Mouse (Mus musculus) MEL (cell line): ENCODE measurements around the gene Loxl1. TPM values are rescaled to one million over a fixed set of nuclear protein-coding genes. Genes with fewer than 3 reads are reported as not detected.
A peak's percentile ranks its signal among the peaks of the same experiment; 100 is the strongest.

Experiments used
- DNase-seq: peaks from one replicate; pipeline ENCODE4 v3.0.0; 2011; ENCODE audit warnings: low read depth, low spot score
- H3K27ac ChIP-seq: 2 replicates; pipeline ENCODE4 v1.5.1; 2012; ENCODE audit warnings: low read depth, mild to moderate bottlenecking, control low read depth, low read length, moderate library complexity; ENCODE audit not compliant: control insufficient read depth
- H3K27me3 ChIP-seq, 2 experiments: fragments of 150-350 bp in 1 of 2; sonication (generic) in 1 of 2; 2 replicates each; pipeline ENCODE4 v1.6.1; 2012; ENCODE audit warnings: low read length in 2 of 2, mild to moderate bottlenecking in 2 of 2, improper control_type of control experiment in 1 of 2, moderate library complexity in 1 of 2; ENCODE audit not compliant: insufficient read depth in 2 of 2, control insufficient read depth in 1 of 2
- H3K36me3 ChIP-seq, 2 experiments: 2 replicates each; pipeline ENCODE4 v1.6.1; 2012 to 2014; ENCODE audit warnings: low read length in 2 of 2, improper control_type of control experiment in 1 of 2, inconsistent platforms in 1 of 2, mild to moderate bottlenecking in 1 of 2; ENCODE audit not compliant: insufficient read depth in 2 of 2, control insufficient read depth in 1 of 2
- H3K4me1 ChIP-seq, 2 experiments: fragments of 150-350 bp in 1 of 2; sonication (generic) in 1 of 2; 2 replicates each; pipeline ENCODE4 v1.6.1; 2012; ENCODE audit warnings: low read length in 2 of 2, improper control_type of control experiment in 1 of 2, mild to moderate bottlenecking in 1 of 2; ENCODE audit not compliant: insufficient read depth in 2 of 2, control insufficient read depth in 1 of 2
- H3K4me3 ChIP-seq, 2 experiments: fragments of 150-350 bp in 1 of 2; sonication (generic) in 1 of 2; 2 replicates each; pipeline ENCODE4 v1.5.1; 2012; ENCODE audit warnings: low read depth in 2 of 2, low read length in 2 of 2, mild to moderate bottlenecking in 2 of 2, moderate library complexity in 2 of 2, control low read depth in 1 of 2, improper control_type of control experiment in 1 of 2; ENCODE audit not compliant: control insufficient read depth in 1 of 2, insufficient read depth in 1 of 2
- H3K79me2 ChIP-seq: 2 replicates; pipeline ENCODE4 v1.6.1; 2012; ENCODE audit warnings: mild to moderate bottlenecking, low read length, moderate library complexity; ENCODE audit not compliant: control insufficient read depth, poor library complexity, insufficient read depth
- H3K9ac ChIP-seq: 2 replicates; pipeline ENCODE4 v1.6.1; 2012; ENCODE audit warnings: low read depth, mild to moderate bottlenecking, control low read depth, low read length, moderate library complexity; ENCODE audit not compliant: control insufficient read depth, poor library complexity, severe bottlenecking
- H3K9me3 ChIP-seq: fragments of 150-350 bp; sonication (generic); replicated peaks from 2 replicates; pipeline ENCODE4 v1.6.1; 2012; ENCODE audit warnings: mild to moderate bottlenecking, low read length, improper control_type of control experiment, moderate library complexity; ENCODE audit not compliant: insufficient read depth
- BHLHE40 ChIP-seq: IDR thresholded peaks from 2 replicates; pipeline ENCODE4 v1.6.1; 2012; ENCODE audit warnings: low read depth, mild to moderate bottlenecking, inconsistent platforms, low read length, improper control_type of control experiment, borderline replicate concordance
- CHD2 ChIP-seq: IDR thresholded peaks from 2 replicates; pipeline ENCODE4 v1.6.1; 2011; ENCODE audit warnings: low read length, improper control_type of control experiment
- CTCF ChIP-seq, 3 experiments: IDR thresholded peaks in 2 of 3; conservative IDR thresholded peaks in 1 of 3; 2 replicates each; pipeline ENCODE4 v1.5.1; 2011 to 2012; ENCODE audit warnings: low read length in 3 of 3, low read depth in 2 of 3, mild to moderate bottlenecking in 2 of 3, improper control_type of control experiment in 1 of 3, inconsistent platforms in 1 of 3, mixed read lengths in 1 of 3, moderate library complexity in 1 of 3; ENCODE audit not compliant: control insufficient read depth in 1 of 3, insufficient read depth in 1 of 3, poor library complexity in 1 of 3, severe bottlenecking in 1 of 3
- EP300 ChIP-seq, 2 experiments: IDR thresholded peaks; 2 replicates each; pipeline ENCODE4 v1.6.1; 2011; ENCODE audit warnings: improper control_type of control experiment in 2 of 2, low read length in 2 of 2, low read depth in 1 of 2, mild to moderate bottlenecking in 1 of 2
- ETS1 ChIP-seq: IDR thresholded peaks from 2 replicates; pipeline ENCODE4 v1.6.1; 2012; ENCODE audit warnings: low read depth, mild to moderate bottlenecking, inconsistent platforms, low read length, improper control_type of control experiment, moderate library complexity
- GABPA ChIP-seq: IDR thresholded peaks from 2 replicates; pipeline ENCODE4 v1.6.1; 2012; ENCODE audit warnings: low read depth, mild to moderate bottlenecking, inconsistent platforms, low read length, improper control_type of control experiment, moderate library complexity
- HCFC1 ChIP-seq: IDR thresholded peaks from 2 replicates; pipeline ENCODE4 v1.6.1; 2012; ENCODE audit warnings: low read depth, mild to moderate bottlenecking, inconsistent platforms, low read length, improper control_type of control experiment, moderate library complexity
- JUND ChIP-seq: IDR thresholded peaks from 2 replicates; pipeline ENCODE4 v1.6.1; 2011; ENCODE audit warnings: low read depth, mild to moderate bottlenecking, improper control_type of control experiment, low read length
- KAT2A ChIP-seq: conservative IDR thresholded peaks from 2 replicates; pipeline ENCODE4 v1.6.1; 2012; ENCODE audit warnings: low read depth, low read length, improper control_type of control experiment, inconsistent platforms
- MAFK ChIP-seq: IDR thresholded peaks from 2 replicates; pipeline ENCODE4 v1.6.1; 2011; ENCODE audit warnings: low read depth, mild to moderate bottlenecking, low read length, improper control_type of control experiment, borderline replicate concordance
- MAX ChIP-seq: IDR thresholded peaks from 2 replicates; pipeline ENCODE4 v1.6.1; 2011; ENCODE audit warnings: low read length, improper control_type of control experiment
- NELFE ChIP-seq: IDR thresholded peaks from 2 replicates; pipeline ENCODE4 v1.6.1; 2011; ENCODE audit warnings: low read depth, low read length, improper control_type of control experiment
- NRF1 ChIP-seq: IDR thresholded peaks from 2 replicates; pipeline ENCODE4 v1.6.1; 2014; ENCODE audit warnings: low read depth, mild to moderate bottlenecking, inconsistent platforms, low read length, improper control_type of control experiment, moderate library complexity; ENCODE audit not compliant: poor library complexity, insufficient read depth, severe bottlenecking
- POLR2AphosphoS5 ChIP-seq: IDR thresholded peaks from 2 replicates; pipeline ENCODE4 v1.6.1; 2012; ENCODE audit warnings: low read depth, borderline replicate concordance, mild to moderate bottlenecking, inconsistent platforms, low read length, moderate library complexity, mixed read lengths
- RCOR1 ChIP-seq: IDR thresholded peaks from 2 replicates; pipeline ENCODE4 v1.6.1; 2012; ENCODE audit warnings: low read depth, mild to moderate bottlenecking, inconsistent platforms, low read length, improper control_type of control experiment
- SIN3A ChIP-seq: IDR thresholded peaks from 2 replicates; pipeline ENCODE4 v1.6.1; 2012; ENCODE audit warnings: low read length, improper control_type of control experiment, inconsistent platforms
- SMC3 ChIP-seq: IDR thresholded peaks from 2 replicates; pipeline ENCODE4 v1.6.1; 2011; ENCODE audit warnings: low read depth, low read length, improper control_type of control experiment
- TAL1 ChIP-seq: IDR thresholded peaks from 2 replicates; pipeline ENCODE4 v1.6.1; 2012; ENCODE audit warnings: mild to moderate bottlenecking, inconsistent platforms, low read length, moderate library complexity, mixed read lengths
- USF1 ChIP-seq: IDR thresholded peaks from 2 replicates; pipeline ENCODE4 v1.6.1; 2014; ENCODE audit warnings: low read depth, mild to moderate bottlenecking, inconsistent platforms, low read length, improper control_type of control experiment, moderate library complexity
- USF2 ChIP-seq, 2 experiments: IDR thresholded peaks; 2 replicates each; pipeline ENCODE4 v1.6.1; 2011 to 2012; ENCODE audit warnings: improper control_type of control experiment in 2 of 2, low read length in 2 of 2, borderline replicate concordance in 1 of 2, inconsistent platforms in 1 of 2, low read depth in 1 of 2, mild to moderate bottlenecking in 1 of 2; ENCODE audit not compliant: insufficient read depth in 1 of 2
- ZKSCAN1 ChIP-seq: IDR thresholded peaks from 2 replicates; pipeline ENCODE4 v1.6.1; 2012; ENCODE audit warnings: low read depth, mild to moderate bottlenecking, inconsistent platforms, low read length, improper control_type of control experiment, moderate library complexity
- ZMIZ1 ChIP-seq: IDR thresholded peaks from 2 replicates; pipeline ENCODE4 v1.6.1; 2012; ENCODE audit warnings: low read depth, mild to moderate bottlenecking, inconsistent platforms, low read length, improper control_type of control experiment, moderate library complexity
- ZNF384 ChIP-seq: IDR thresholded peaks from 2 replicates; pipeline ENCODE4 v1.6.1; 2012; ENCODE audit warnings: low read depth, mild to moderate bottlenecking, inconsistent platforms, low read length, improper control_type of control experiment
- polyA plus RNA-seq, 2 experiments: library from polyadenylated mRNA; stranded (reverse) in 1 of 2; unstranded in 1 of 2; fragments of >175 nt in 1 of 2; fragments of >200 nt in 1 of 2; gene quantifications; 2 replicates each; pipeline versions ENCODE4 v1.2.1 to v1.2.4; 2012; ENCODE audit warnings: low replicate concordance in 2 of 2, low read depth in 1 of 2; ENCODE audit not compliant: insufficient read length in 2 of 2, insufficient read depth in 1 of 2, missing spikeins in 1 of 2
- total RNA-seq: library from RNA; depleted of rRNA; stranded (reverse); fragments of 300-350 nt; gene quantifications from 2 replicates; pipeline ENCODE4 v1.2.3, GENCODE M21; 2012

The Loxl1 gene
- total and polyA plus RNA-seq, 3 experiments = not detected

DNA sequence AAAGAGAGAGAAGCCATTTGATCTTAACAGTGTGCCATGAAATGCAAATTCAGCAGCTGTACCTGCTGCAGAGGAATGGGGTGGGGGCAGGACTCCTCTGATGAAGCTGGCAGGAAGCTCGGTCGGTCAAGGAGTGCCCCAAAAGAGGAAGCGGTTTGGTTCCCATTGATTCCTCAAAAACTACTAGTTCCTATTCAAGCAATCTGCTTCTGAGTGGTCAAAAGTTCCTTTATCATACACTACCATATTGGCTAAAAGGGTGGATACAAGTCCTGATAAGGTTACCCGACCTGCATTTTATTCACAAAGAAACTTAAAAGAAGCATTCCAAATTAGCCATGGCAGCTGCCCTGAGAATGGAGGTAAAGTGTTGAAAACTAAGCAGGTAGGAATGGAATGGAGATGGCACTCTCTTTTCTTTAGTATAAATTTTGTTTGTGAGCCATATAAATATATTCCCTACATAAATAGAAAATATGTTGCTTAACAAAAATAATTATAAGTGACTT is 66.8 kb downstream of the Loxl1 start (continued):
- TF ChIP-seq GABPA (no peak), MAX (no peak), ZNF384 (no peak), USF1 (no peak), USF2 (IDR thresholded peaks at IDR 0.05; ENCODE audit: borderline replicate concordance in 1 of 2, insufficient read depth in 1 of 2, low read depth in 1 of 2, low read length in 2 of 2) (no peak), NELFE (no peak), TAL1 (peak; percentile 90), SMC3 (no peak), POLR2AphosphoS5 (no peak), JUND (no peak), ETS1 (peak; percentile 94)

DNA sequence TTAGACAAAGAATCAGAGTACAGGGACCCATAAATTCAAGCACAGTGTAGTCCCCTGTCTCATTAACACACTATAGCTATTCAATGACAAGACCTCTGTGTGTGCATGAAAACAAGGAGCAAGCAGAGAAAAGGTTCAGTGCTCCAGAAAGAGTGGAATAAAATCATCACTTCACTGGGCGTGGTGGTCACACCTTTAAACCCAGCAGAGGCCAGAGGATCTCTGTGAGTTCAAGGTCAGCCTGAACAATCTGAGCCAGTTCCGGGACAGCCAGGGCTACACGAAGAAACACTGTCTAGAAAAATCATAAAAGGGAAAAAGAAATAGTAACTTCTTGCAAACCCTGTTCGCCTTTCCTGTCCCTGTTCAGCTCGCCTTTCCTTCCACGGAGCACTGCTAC is 69.3 kb downstream of the Loxl1 start:
- Histone ChIP-seq H3K27me3 (no peaks in the 10 kb centered on the region), H3K9ac (no peak overlapping the region), H3K4me3 (no peak overlapping the region), H3K36me3 (peaks cover 7 to 49% of the 10 kb centered on the region in 2 experiments), H3K79me2 (peaks cover 52% of the 10 kb centered on the region), H3K4me1 (peaks cover 19 to 38% of the 10 kb centered on the region in 2 experiments), H3K9me3 (no peaks in the 10 kb centered on the region), H3K27ac (no peak overlapping the region)
- no peak for TF ChIP-seq RCOR1
- no peak for TF ChIP-seq CHD2
- no peak for TF ChIP-seq USF2 (IDR thresholded peaks at IDR 0.05; ENCODE audit: borderline replicate concordance in 1 of 2, insufficient read depth in 1 of 2, low read depth in 1 of 2, low read length in 2 of 2)
- no peak for TF ChIP-seq JUND
- no peak for TF ChIP-seq ZKSCAN1
- TF ChIP-seq MAX = no peak
- no peak for TF ChIP-seq ZNF384
- TF ChIP-seq ZMIZ1 = no peak
- TF ChIP-seq NRF1 = no peak
- no peak for TF ChIP-seq HCFC1
- TF ChIP-seq SIN3A = no peak
- TF ChIP-seq EP300 (IDR thresholded peaks at IDR 0.05; ENCODE audit: low read depth in 1 of 2, low read length in 2 of 2) = no peak
- no peak for TF ChIP-seq CTCF (IDR thresholded peaks at IDR 0.05 in 2 of 3, conservative IDR thresholded peaks at IDR 0.05 in 1 of 3; ENCODE audit: control insufficient read depth in 1 of 3, insufficient read depth in 1 of 3, low read depth in 2 of 3, low read length in 3 of 3, poor library complexity in 1 of 3, severe bottlenecking in 1 of 3)
- TF ChIP-seq MAFK = no peak
- TF ChIP-seq BHLHE40 = no peak
- TF ChIP-seq KAT2A = no peak
- DNase-seq = no peak
